Mouse (Mus musculus) neural tube, embryonic 14.5 days (tissue): ENCODE results near the gene Fbxw8. TPM values are rescaled to one million over a fixed set of nuclear protein-coding genes. Genes with fewer than 3 reads are reported as not detected.

Experiments used
- ATAC-seq: fragments of 200-750 bp; cut with Nextera tagmentation; 2 replicates; pipeline ENCODE4 v1.8.0; 2017; ENCODE audit warnings: low read depth, mild to moderate bottlenecking, moderate TSS enrichment, moderate library complexity
- H3K27ac ChIP-seq: fragments of 300-500 bp; sonication (generic); 2 replicates; pipeline ENCODE4 v1.5.1; 2014; ENCODE audit warnings: low read depth, mild to moderate bottlenecking, control low read depth, low read length, moderate library complexity, mixed read lengths
- H3K27me3 ChIP-seq: fragments of 300-500 bp; sonication (generic); 2 replicates; pipeline ENCODE4 v1.6.1; 2014; ENCODE audit warnings: low read length; ENCODE audit not compliant: control insufficient read depth, insufficient read depth
- H3K36me3 ChIP-seq: fragments of 300-500 bp; sonication (generic); 2 replicates; pipeline ENCODE4 v1.6.1; 2014; ENCODE audit warnings: low read length, mixed read lengths; ENCODE audit not compliant: control insufficient read depth, insufficient read depth
- H3K4me1 ChIP-seq: fragments of 300-500 bp; sonication (generic); 2 replicates; pipeline ENCODE4 v1.6.1; 2014; ENCODE audit warnings: low read length; ENCODE audit not compliant: control insufficient read depth, insufficient read depth
- H3K4me2 ChIP-seq: fragments of 300-500 bp; sonication (generic); 2 replicates; pipeline ENCODE4 v1.6.1; 2014; ENCODE audit warnings: mild to moderate bottlenecking, low read depth, low read length, control low read depth
- H3K4me3 ChIP-seq: fragments of 300-500 bp; sonication (generic); 2 replicates; pipeline ENCODE4 v1.5.1; 2014; ENCODE audit warnings: low read depth, low read length, control low read depth, mixed read lengths
- H3K9ac ChIP-seq: fragments of 300-500 bp; sonication (generic); replicated peaks from 2 replicates; pipeline ENCODE4 v1.6.1; 2014; ENCODE audit warnings: low read depth, mild to moderate bottlenecking, control low read depth, low read length, mixed read lengths
- H3K9me3 ChIP-seq: fragments of 300-500 bp; sonication (generic); 2 replicates; pipeline ENCODE4 v1.6.1; 2016; ENCODE audit warnings: low read length; ENCODE audit not compliant: control insufficient read depth
- WGBS: fragments of 180-500 bp; shearing (Covaris S2); extraction: QIAGEN DNeasy Blood & Tissue Kit; methylation state at CpG from one replicate; pipeline ENCODE4 v1.1.7; 2014; 5-methylcytosine and 5-hydroxymethylcytosine counted together
- polyA plus RNA-seq: library from polyadenylated mRNA; unstranded; fragments of >200 nt; fragmentation: Nextera tagmentation; extraction: Ambion mirVana; gene quantifications from 2 replicates; pipeline ENCODE4 v1.2.1, GENCODE M21; 2014

Gene Fbxw8
- polyA plus RNA-seq, 1 experiment from 2014 or later, result 16.5 TPM

- peaks cover 38% of the 10 kb centered on the region for H3K27me3 ChIP-seq
Measured at GRCm38 (mm10) chr5:118031059-118031458, 124.2 kb downstream of the Fbxw8 start.

GRCm38 (mm10) chr5:118030022-118030675 is 125.1 kb downstream of the Fbxw8 start:
- no peak overlapping the region for H3K27ac ChIP-seq
- no peaks in the 10 kb centered on the region for H3K36me3 ChIP-seq
- peaks cover 22% of the 10 kb centered on the region; the same call in 1 of the 2 replicates for H3K4me1 ChIP-seq
- WGBS, result 91% methylated on average over 9 of the region's 9 CpGs
- ATAC-seq, result no peak
- no peak overlapping the region for H3K9ac ChIP-seq
- no peak overlapping the region for H3K4me2 ChIP-seq
- H3K4me3 ChIP-seq, result no peak overlapping the region
- H3K27me3 ChIP-seq, result peaks cover 40% of the 10 kb centered on the region
- H3K9me3 ChIP-seq, result no peaks in the 10 kb centered on the region

More at GRCm38 (mm10) chr5:118031059-118031458, 124.2 kb downstream of the Fbxw8 start:
- 55% methylated on average over 5 of the region's 5 CpGs for WGBS
- H3K4me3 ChIP-seq, result no peak overlapping the region
- no peaks in the 10 kb centered on the region for H3K36me3 ChIP-seq
- ATAC-seq, result no peak
- no peaks in the 10 kb centered on the region for H3K9me3 ChIP-seq
- no peak overlapping the region for H3K27ac ChIP-seq
- peaks cover 22% of the 10 kb centered on the region; the same call in 1 of the 2 replicates for H3K4me1 ChIP-seq
- no peak overlapping the region for H3K4me2 ChIP-seq
- H3K9ac ChIP-seq, result no peak overlapping the region

GRCm38 (mm10) chr5:118029420-118029819 is 125.8 kb downstream of the Fbxw8 start:
- peak overlapping the region; percentile 20; the same call in 1 of the 2 replicates for H3K4me3 ChIP-seq
- no peaks in the 10 kb centered on the region for H3K36me3 ChIP-seq
- no peak overlapping the region for H3K27ac ChIP-seq
- H3K4me2 ChIP-seq, result peak overlapping the region; percentile 39
- peaks cover 22% of the 10 kb centered on the region; the same call in 1 of the 2 replicates for H3K4me1 ChIP-seq
- no peaks in the 10 kb centered on the region for H3K9me3 ChIP-seq
- no peak overlapping the region for H3K9ac ChIP-seq
- WGBS, result 3% methylated on average over 10 of the region's 10 CpGs
- no peak for ATAC-seq
- peaks cover 40% of the 10 kb centered on the region for H3K27me3 ChIP-seq

GRCm38 (mm10) chr5:118029035-118029408 is 126.2 kb downstream of the Fbxw8 start:
- H3K36me3 ChIP-seq, result no peaks in the 10 kb centered on the region
- no peaks in the 10 kb centered on the region for H3K9me3 ChIP-seq
- peak overlapping the region; percentile 57 for H3K4me3 ChIP-seq
- peaks cover 22% of the 10 kb centered on the region; the same call in 1 of the 2 replicates for H3K4me1 ChIP-seq
- 4% methylated on average over 12 of the region's 12 CpGs for WGBS
- H3K4me2 ChIP-seq, result peak overlapping the region; percentile 97
- no peak overlapping the region for H3K27ac ChIP-seq
- H3K27me3 ChIP-seq, result peaks cover 40% of the 10 kb centered on the region
- peak; percentile 26; the same call in 1 of the 2 replicates for ATAC-seq
- H3K9ac ChIP-seq, result no peak overlapping the region

- H3K4me1 ChIP-seq, result peaks cover 22% of the 10 kb centered on the region; the same call in 1 of the 2 replicates
- 2% methylated on average over 52 of the region's 79 CpGs for WGBS
- no peak; the same call in 1 of the 2 replicates for ATAC-seq
Measured at GRCm38 (mm10) chr5:118028191-118029034, 126.9 kb downstream of the Fbxw8 start.

GRCm38 (mm10) chr5:118027698-118028190 is 127.5 kb downstream of the Fbxw8 start, which contains the start of gene Tesc:
Tesc (plus strand) TSS chr5:118027743.
- Histone ChIP-seq H3K4me1 (peaks cover 22% of the 10 kb centered on the region; the same call in 1 of the 2 replicates), H3K9ac (peak within 1 kb of the TSS; percentile 58), H3K36me3 (no peaks in the 10 kb centered on the region), H3K9me3 (no peaks in the 10 kb centered on the region), H3K4me2 (peak within 1 kb of the TSS; percentile 97), H3K4me3 (peak within 1 kb of the TSS; percentile 57), H3K27ac (no peak within 1 kb of the TSS), H3K27me3 (peaks cover 40% of the 10 kb centered on the region)
- no peak for ATAC-seq
- under 1% methylated on average over 41 of the region's 63 CpGs for WGBS

More at GRCm38 (mm10) chr5:118028191-118029034, 126.9 kb downstream of the Fbxw8 start:
- Histone ChIP-seq H3K9ac (peak overlapping the region; percentile 58), H3K9me3 (no peaks in the 10 kb centered on the region), H3K27ac (no peak overlapping the region), H3K4me2 (peak overlapping the region; percentile 97), H3K36me3 (no peaks in the 10 kb centered on the region), H3K27me3 (peaks cover 40% of the 10 kb centered on the region), H3K4me3 (peak overlapping the region; percentile 57)

GRCm38 (mm10) chr5:118027101-118027697 is 128.1 kb downstream of the Fbxw8 start:
- 1% methylated on average over 39 of the region's 39 CpGs for WGBS
- Histone ChIP-seq H3K27me3 (peaks cover 40% of the 10 kb centered on the region), H3K27ac (no peak overlapping the region), H3K4me1 (peaks cover 22% of the 10 kb centered on the region; the same call in 1 of the 2 replicates), H3K9ac (peak overlapping the region; percentile 58), H3K4me2 (peak overlapping the region; percentile 97), H3K4me3 (peak overlapping the region; percentile 57), H3K36me3 (no peaks in the 10 kb centered on the region), H3K9me3 (no peaks in the 10 kb centered on the region)
- ATAC-seq, result peak; percentile 5; the same call in 1 of the 2 replicates

- Histone ChIP-seq H3K4me3 (no peak overlapping the region), H3K4me2 (no peak overlapping the region), H3K9ac (no peak overlapping the region), H3K27me3 (peaks cover 40% of the 10 kb centered on the region), H3K9me3 (no peaks in the 10 kb centered on the region), H3K36me3 (no peaks in the 10 kb centered on the region), H3K27ac (no peak overlapping the region), H3K4me1 (peaks cover 22% of the 10 kb centered on the region; the same call in 1 of the 2 replicates)
- 1% methylated on average over 13 of the region's 13 CpGs for WGBS
- no peak for ATAC-seq
Measured at GRCm38 (mm10) chr5:118026343-118026742, 128.9 kb downstream of the Fbxw8 start.
